Mouse (Mus musculus) layer of hippocampus, adult 2 months (tissue): ENCODE data around the gene Plcg1. TPM values are rescaled to one million over a fixed set of nuclear protein-coding genes. Genes with fewer than 3 reads are reported as not detected.
A peak's percentile ranks its signal among the peaks of the same experiment; 100 is the strongest.

Experiments used
- DNase-seq, 2 experiments: peaks; one replicate each; pipeline ENCODE4 v3.0.0; 2022; ENCODE audit warnings: low spot score in 2 of 2
- H3K27ac ChIP-seq: fragments of 200-600 bp; 2 replicates; pipeline ENCODE4 v1.8.1; 2022
- H3K4me3 ChIP-seq: fragments of 200-600 bp; 2 replicates; pipeline ENCODE4 v1.8.1; 2022; ENCODE audit warnings: mild to moderate bottlenecking
- CTCF ChIP-seq: fragments of 200-600 bp; conservative IDR thresholded peaks from 2 replicates; pipeline ENCODE4 v1.8.1; 2022; ENCODE audit warnings: antibody characterized with exemption, mild to moderate bottlenecking, moderate library complexity
- total RNA-seq, 2 experiments: library from RNA; stranded (reverse); gene quantifications; 2 replicates each; pipeline ENCODE4 v1.2.3; 2021

Plcg1 gene
- total RNA-seq, 2 experiments from 2014 or later, result 103 to 108 TPM

- H3K4me3 ChIP-seq, result no peak overlapping the region
- H3K27ac ChIP-seq, result no peak overlapping the region
- peak; percentile 50 for TF ChIP-seq CTCF
- no peak for DNase-seq
These were observed 4.9 kb upstream of the Plcg1 start for GRCm38 (mm10) chr2:160725877-160726864.

- TF ChIP-seq CTCF, result no peak
- Histone ChIP-seq H3K4me3 (no peak overlapping the region), H3K27ac (no peak overlapping the region)
- DNase-seq, result no peak
These were observed 2.1 kb upstream of the Plcg1 start for GRCm38 (mm10) chr2:160728972-160729371.

- no peak overlapping the region for H3K27ac ChIP-seq
- TF ChIP-seq CTCF, result no peak
- DNase-seq, result no peak
- H3K4me3 ChIP-seq, result no peak overlapping the region
These were observed 1.7 kb upstream of the Plcg1 start for GRCm38 (mm10) chr2:160729436-160729835.

GRCm38 (mm10) chr2:160729851-160730796, 976 bp upstream of the Plcg1 start:
- TF ChIP-seq CTCF, result peak; percentile 77
- Histone ChIP-seq H3K27ac (peak overlapping the region; percentile 99), H3K4me3 (peak overlapping the region; percentile 94)
- no peak for DNase-seq

GRCm38 (mm10) chr2:160730797-160731116, 343 bp upstream of the Plcg1 start:
- Histone ChIP-seq H3K27ac (peak overlapping the region; percentile 99), H3K4me3 (peak overlapping the region; percentile 94)
- TF ChIP-seq CTCF, result no peak
- DNase-seq, result no peak

- TF ChIP-seq CTCF, result peak; percentile 35
- peak in 1 of 2 experiments; percentile 53 for DNase-seq
- Histone ChIP-seq H3K27ac (peak overlapping the region; percentile 99), H3K4me3 (peak overlapping the region; percentile 94)
These were observed 750 bp downstream of the Plcg1 start for GRCm38 (mm10) chr2:160731839-160732261.

GRCm38 (mm10) chr2:160732420-160732995, 1.4 kb downstream of the Plcg1 start:
- TF ChIP-seq CTCF, result no peak
- Histone ChIP-seq H3K27ac (peak overlapping the region; percentile 99), H3K4me3 (peak overlapping the region; percentile 94)
- DNase-seq, result no peak

- no peak for TF ChIP-seq CTCF
- Histone ChIP-seq H3K4me3 (peak overlapping the region; percentile 94), H3K27ac (peak overlapping the region; percentile 64; the same call in 1 of the 2 replicates)
- no peak for DNase-seq
These were observed 2.0 kb downstream of the Plcg1 start for GRCm38 (mm10) chr2:160733131-160733531.

GRCm38 (mm10) chr2:160734331-160734730, 3.2 kb downstream of the Plcg1 start:
- no peak for TF ChIP-seq CTCF
- no peak for DNase-seq
- H3K27ac ChIP-seq, result peak overlapping the region; percentile 15; the same call in 1 of the 2 replicates
- peak overlapping the region; percentile 94; the same call in 1 of the 2 replicates for H3K4me3 ChIP-seq

GRCm38 (mm10) chr2:160735706-160736310, 4.7 kb downstream of the Plcg1 start:
- DNase-seq, result no peak
- no peak overlapping the region for H3K4me3 ChIP-seq
- peak overlapping the region; percentile 24 for H3K27ac ChIP-seq
- no peak for TF ChIP-seq CTCF

GRCm38 (mm10) chr2:160736466-160736865, 5.4 kb downstream of the Plcg1 start:
- H3K27ac ChIP-seq, result no peak overlapping the region
- no peak overlapping the region for H3K4me3 ChIP-seq
- no peak for DNase-seq
- TF ChIP-seq CTCF, result no peak

GRCm38 (mm10) chr2:160738354-160738753, 7.3 kb downstream of the Plcg1 start:
- Histone ChIP-seq H3K4me3 (no peak overlapping the region), H3K27ac (peak overlapping the region; percentile 70; the same call in 1 of the 2 replicates)
- no peak for TF ChIP-seq CTCF
- no peak for DNase-seq
